Mouse (Mus musculus) small intestine, adult 2 months (tissue): Measurements from ENCODE around the gene Tcte1. TPM values are rescaled to one million over a fixed set of nuclear protein-coding genes. Genes with fewer than 3 reads are reported as not detected.

Experiments used
- H3K27ac ChIP-seq: fragments of 200-500 bp; 2 replicates; pipeline ENCODE4 v1.5.1; 2012; ENCODE audit warnings: low read depth, low read length, control low read depth, inconsistent platforms; ENCODE audit not compliant: insufficient read depth
- H3K27me3 ChIP-seq: fragments of 200-500 bp; 2 replicates; pipeline ENCODE4 v1.6.1; 2012; ENCODE audit warnings: mild to moderate bottlenecking, moderate library complexity, low read length, inconsistent platforms; ENCODE audit not compliant: control insufficient read depth, insufficient read depth
- H3K36me3 ChIP-seq: fragments of 200-500 bp; 2 replicates; pipeline ENCODE4 v1.6.1; 2012; ENCODE audit warnings: mild to moderate bottlenecking, low read length, control low read depth, inconsistent platforms; ENCODE audit not compliant: control insufficient read depth, insufficient read depth
- H3K4me1 ChIP-seq: fragments of 200-500 bp; 2 replicates; pipeline ENCODE4 v1.6.1; 2012; ENCODE audit warnings: low read length, inconsistent platforms, mixed read lengths; ENCODE audit not compliant: control insufficient read depth, insufficient read depth, insufficient read length
- H3K4me3 ChIP-seq: fragments of 200-500 bp; 2 replicates; pipeline ENCODE4 v1.5.1; 2012; ENCODE audit warnings: low read depth, mild to moderate bottlenecking, control low read depth, inconsistent platforms, low read length, moderate library complexity
- CTCF ChIP-seq: fragments of 200-500 bp; IDR thresholded peaks from 2 replicates; pipeline ENCODE4 v1.5.1; 2012; ENCODE audit warnings: low read depth, mild to moderate bottlenecking, control low read depth, inconsistent platforms, low read length, moderate library complexity, mixed read lengths; ENCODE audit not compliant: insufficient replicate concordance, insufficient read length; ENCODE audit errors: extremely low read depth
- POLR2A ChIP-seq: fragments of 200-500 bp; IDR thresholded peaks from 2 replicates; pipeline ENCODE4 v1.6.1; 2012; ENCODE audit warnings: low read depth, mild to moderate bottlenecking, control low read depth, inconsistent platforms, low read length, moderate library complexity
- WGBS: fragments of 180-500 bp; shearing (Covaris S2); methylation state at CpG from one replicate; pipeline ENCODE4 v1.1.7; 2018; 5-methylcytosine and 5-hydroxymethylcytosine counted together
- polyA plus RNA-seq: library from polyadenylated mRNA; depleted of rRNA; stranded (reverse); fragments of >200 nt; gene quantifications from 2 replicates; pipeline ENCODE4 v1.2.3, GENCODE M21; 2012

The Tcte1 gene
- polyA plus RNA-seq, 1 experiment, result 0.04 TPM

GRCm38 (mm10) chr17:45500981-45501380, 22.3 kb upstream of the Tcte1 start:
- no peaks in the 10 kb centered on the region for H3K36me3 ChIP-seq
- 34% methylated on average over 4 of the region's 4 CpGs for WGBS
- TF ChIP-seq CTCF (no peak), POLR2A (no peak)

GRCm38 (mm10) chr17:45502324-45502723, 20.9 kb upstream of the Tcte1 start:
- Histone ChIP-seq H3K4me1 (no peaks in the 10 kb centered on the region), H3K4me3 (no peak overlapping the region), H3K27ac (no peak overlapping the region), H3K36me3 (no peaks in the 10 kb centered on the region), H3K27me3 (no peaks in the 10 kb centered on the region)
- TF ChIP-seq CTCF (no peak), POLR2A (no peak)
- WGBS, result 39% methylated on average over 4 of the region's 4 CpGs

More at GRCm38 (mm10) chr17:45500981-45501380, 22.3 kb upstream of the Tcte1 start:
- Histone ChIP-seq H3K4me1 (no peaks in the 10 kb centered on the region), H3K27me3 (no peaks in the 10 kb centered on the region), H3K27ac (no peak overlapping the region), H3K4me3 (no peak overlapping the region)

DNA sequence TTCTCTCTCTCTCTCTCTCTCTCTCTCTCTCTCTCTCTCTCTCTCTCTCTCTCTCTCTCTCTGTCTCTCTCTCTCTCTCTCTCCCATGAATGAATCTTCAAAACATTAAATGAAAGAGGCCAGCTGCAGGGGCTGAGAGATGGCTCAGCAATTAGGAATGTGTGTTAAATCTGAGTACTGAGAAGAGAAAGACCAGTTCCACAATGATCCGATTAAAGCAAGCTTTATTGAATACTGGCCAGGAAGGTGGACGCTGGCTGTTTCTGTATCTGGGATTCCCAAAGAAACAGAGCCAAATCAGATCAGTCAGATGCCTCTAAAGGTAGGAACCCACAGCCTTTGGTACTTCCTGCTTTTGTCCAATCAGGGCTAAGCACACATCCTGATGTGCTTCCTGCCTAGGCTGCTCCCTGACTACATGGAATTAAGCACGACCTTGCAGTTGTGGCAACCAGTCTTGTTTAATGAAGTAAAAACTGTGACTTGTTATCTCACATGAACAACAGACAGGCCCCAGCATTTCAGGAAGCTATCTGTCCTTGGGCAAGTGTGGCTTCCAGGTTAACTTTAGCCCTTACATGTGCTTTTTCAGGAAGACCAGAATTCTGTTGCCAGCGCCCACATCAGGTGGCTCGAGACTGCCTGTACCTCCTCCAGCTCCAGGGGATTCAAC, 19.8 kb upstream of the Tcte1 start:
- H3K27me3 ChIP-seq, result no peaks in the 10 kb centered on the region
- 45% methylated on average over 5 of the region's 5 CpGs for WGBS
- H3K36me3 ChIP-seq, result no peaks in the 10 kb centered on the region
- H3K4me3 ChIP-seq, result no peak overlapping the region
- no peak overlapping the region for H3K27ac ChIP-seq
- H3K4me1 ChIP-seq, result no peaks in the 10 kb centered on the region
- TF ChIP-seq POLR2A, result no peak
- no peak for TF ChIP-seq CTCF

DNA sequence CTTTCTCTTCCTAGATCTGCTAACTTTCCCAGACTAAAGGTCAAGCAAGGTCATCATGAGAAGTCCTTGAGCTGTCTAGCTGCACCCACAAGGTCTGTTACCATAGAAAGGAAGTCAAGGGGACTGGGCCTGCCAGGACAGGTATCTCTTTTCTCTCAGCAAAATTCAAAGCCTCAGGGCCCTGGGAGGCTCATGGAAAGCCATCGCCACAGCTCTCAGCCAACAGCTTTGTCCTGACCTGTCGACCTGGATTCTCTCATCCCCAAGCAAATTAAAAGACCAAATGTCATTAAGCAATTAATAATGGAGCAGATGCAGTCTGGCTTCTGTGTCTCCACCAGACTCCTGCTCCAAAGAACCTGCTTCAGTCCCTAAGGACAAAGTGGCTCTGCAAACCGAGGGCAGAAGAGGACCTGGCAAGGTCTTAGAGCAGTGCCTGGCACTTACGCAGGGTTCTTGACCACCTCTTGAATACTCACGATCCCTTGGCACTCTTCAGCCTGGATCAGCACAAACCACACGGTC, 17.2 kb upstream of the Tcte1 start:
- TF ChIP-seq POLR2A, result no peak
- no peak for TF ChIP-seq CTCF
- Histone ChIP-seq H3K4me1 (no peaks in the 10 kb centered on the region), H3K4me3 (no peak overlapping the region), H3K27ac (no peak overlapping the region), H3K27me3 (no peaks in the 10 kb centered on the region), H3K36me3 (peaks cover 6% of the 10 kb centered on the region)
- WGBS, result 68% methylated on average over 6 of the region's 6 CpGs

GRCm38 (mm10) chr17:45506700-45507189, 16.5 kb upstream of the Tcte1 start, which contains the start of gene Aars2:
Gene Aars2, plus strand, starts transcription at chr17:45506841.
- Histone ChIP-seq H3K27me3 (no peaks in the 10 kb centered on the region), H3K4me1 (no peaks in the 10 kb centered on the region), H3K36me3 (peaks cover 7% of the 10 kb centered on the region), H3K27ac (peak within 1 kb of the TSS; percentile 75), H3K4me3 (peak within 1 kb of the TSS; percentile 99)
- TF ChIP-seq POLR2A (peak; percentile 58), CTCF (peak; percentile 92)
- WGBS, result under 1% methylated on average over 42 of the region's 42 CpGs

GRCm38 (mm10) chr17:45510871-45511270, 12.4 kb upstream of the Tcte1 start:
- Histone ChIP-seq H3K4me3 (no peak overlapping the region), H3K4me1 (no peaks in the 10 kb centered on the region), H3K36me3 (peaks cover 7% of the 10 kb centered on the region), H3K27ac (no peak overlapping the region), H3K27me3 (no peaks in the 10 kb centered on the region)
- TF ChIP-seq POLR2A (no peak), CTCF (no peak)
- WGBS, result 82% methylated on average over 4 of the region's 4 CpGs

DNA sequence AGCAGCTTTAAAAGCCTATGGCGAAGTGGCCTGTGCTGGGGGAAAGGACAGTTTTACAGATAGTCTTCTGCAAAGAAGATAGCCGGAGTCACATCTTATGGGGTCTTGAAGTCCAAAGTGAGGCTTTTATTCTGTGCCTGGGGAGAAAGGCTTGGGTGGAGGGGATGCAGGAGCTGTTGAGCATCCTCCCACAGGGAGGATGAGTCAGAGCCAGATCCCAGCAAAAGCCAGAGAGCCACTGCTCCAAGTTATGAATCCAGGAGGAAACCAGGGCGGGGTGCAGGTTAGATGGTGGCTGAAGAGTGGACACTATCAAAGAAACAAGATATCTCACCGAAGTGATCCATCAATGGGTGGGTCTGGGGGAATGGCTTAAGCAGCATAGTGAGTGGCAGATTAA, 11.5 kb upstream of the Tcte1 start:
- 84% methylated on average over 4 of the region's 4 CpGs for WGBS
- Histone ChIP-seq H3K27me3 (no peaks in the 10 kb centered on the region), H3K36me3 (peaks cover 7% of the 10 kb centered on the region), H3K27ac (no peak overlapping the region), H3K4me3 (no peak overlapping the region), H3K4me1 (no peaks in the 10 kb centered on the region)
- TF ChIP-seq POLR2A, result no peak
- no peak for TF ChIP-seq CTCF
